Mouse (Mus musculus) embryonic facial prominence, embryonic 11.5 days (tissue): ENCODE measurements around the gene Fsip1. TPM values are rescaled to one million over a fixed set of nuclear protein-coding genes. Genes with fewer than 3 reads are reported as not detected.
"Not testable (repeated sequence)": the region's sequence is repeated elsewhere in the genome, so short reads cannot be mapped to it uniquely, and the experiment has no call there.

Experiments used
- ATAC-seq: fragments of 200-750 bp; cut with Nextera tagmentation; replicated peaks from 2 replicates; pipeline ENCODE4 v1.8.0; 2017; ENCODE audit warnings: low read depth; ENCODE audit not compliant: insufficient number of reproducible peaks, low FRiP score, low TSS enrichment
- DNase-seq: peaks from one replicate; pipeline ENCODE4 v3.0.0-alpha.2; 2015; ENCODE audit warnings: low spot score
- H3K27ac ChIP-seq: fragments of 300-500 bp; sonication (generic); replicated peaks from 2 replicates; pipeline ENCODE4 v1.5.1; 2014; ENCODE audit warnings: mild to moderate bottlenecking, low read depth, low read length, control low read depth
- H3K27me3 ChIP-seq: fragments of 300-500 bp; sonication (generic); 2 replicates; pipeline ENCODE4 v1.6.1; 2014; ENCODE audit warnings: mild to moderate bottlenecking, low read length, moderate library complexity, mixed read lengths; ENCODE audit not compliant: control insufficient read depth, insufficient read depth
- H3K36me3 ChIP-seq: fragments of 300-500 bp; sonication (generic); replicated peaks from 2 replicates; pipeline ENCODE4 v1.6.1; 2014; ENCODE audit warnings: low read depth, mild to moderate bottlenecking, low read length, moderate library complexity, mixed read lengths; ENCODE audit not compliant: control insufficient read depth, insufficient read depth
- H3K4me1 ChIP-seq: fragments of 300-500 bp; sonication (generic); 2 replicates; pipeline ENCODE4 v1.6.1; 2014; ENCODE audit warnings: low read length, mixed read lengths; ENCODE audit not compliant: control insufficient read depth, insufficient read depth
- H3K4me2 ChIP-seq: fragments of 300-500 bp; sonication (generic); 2 replicates; pipeline ENCODE4 v1.6.1; 2014; ENCODE audit warnings: low read depth, mild to moderate bottlenecking, control low read depth, low read length, moderate library complexity
- H3K4me3 ChIP-seq: fragments of 300-500 bp; sonication (generic); 2 replicates; pipeline ENCODE4 v1.5.1; 2014; ENCODE audit warnings: low read depth, low read length, control low read depth
- H3K9ac ChIP-seq: fragments of 300-500 bp; sonication (generic); replicated peaks from 2 replicates; pipeline ENCODE4 v1.6.1; 2014; ENCODE audit warnings: mild to moderate bottlenecking, control low read depth, low read length
- H3K9me3 ChIP-seq: fragments of 300-500 bp; sonication (generic); replicated peaks from 2 replicates; pipeline ENCODE4 v1.6.1; 2016; ENCODE audit warnings: mild to moderate bottlenecking, low read length, inconsistent platforms, mixed read lengths; ENCODE audit not compliant: control insufficient read depth
- WGBS: fragments of 180-500 bp; shearing (Covaris S2); extraction: QIAGEN DNeasy Blood & Tissue Kit; methylation state at CpG from one replicate; pipeline ENCODE4 v1.1.7; 2014; 5-methylcytosine and 5-hydroxymethylcytosine counted together
- polyA plus RNA-seq: library from polyadenylated mRNA; unstranded; fragments of >200 nt; fragmentation: Nextera tagmentation; extraction: Ambion mirVana; gene quantifications from 2 replicates; pipeline ENCODE4 v1.2.1, GENCODE M21; 2014

Gene Fsip1
- polyA plus RNA-seq, 1 experiment from 2014 or later: 2.3 TPM

DNA sequence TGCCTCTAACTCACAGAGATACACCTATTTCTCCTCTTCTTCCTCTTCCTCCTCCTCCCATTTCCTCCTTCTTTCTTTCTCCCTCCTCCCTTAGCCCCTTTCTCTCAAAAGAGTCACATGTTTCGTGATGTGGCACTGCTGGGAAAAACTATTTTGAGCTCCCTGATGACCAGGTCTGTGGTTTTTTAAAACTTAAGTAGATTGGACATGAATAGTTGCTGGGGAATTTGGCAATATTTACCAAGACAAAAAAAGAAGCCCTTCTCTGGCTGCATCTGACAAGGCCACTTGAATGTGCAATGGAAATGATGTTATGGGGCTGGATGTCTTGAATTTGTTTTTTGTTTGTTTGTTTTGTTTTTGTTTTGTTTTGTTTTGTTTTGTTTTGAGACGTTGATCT is 41.2 kb upstream of the Fsip1 start:
- ATAC-seq (no peak), DNase-seq (no peak)
- Histone ChIP-seq H3K4me2 (no peak overlapping the region), H3K4me1 (no peaks in the 10 kb centered on the region), H3K27me3 (no peaks in the 10 kb centered on the region), H3K9ac (no peak overlapping the region), H3K27ac (no peak overlapping the region), H3K36me3 (no peaks in the 10 kb centered on the region), H3K4me3 (no peak overlapping the region), H3K9me3 (no peaks in the 10 kb centered on the region)
- 73% methylated on average over 2 of the region's 2 CpGs for WGBS

DNA sequence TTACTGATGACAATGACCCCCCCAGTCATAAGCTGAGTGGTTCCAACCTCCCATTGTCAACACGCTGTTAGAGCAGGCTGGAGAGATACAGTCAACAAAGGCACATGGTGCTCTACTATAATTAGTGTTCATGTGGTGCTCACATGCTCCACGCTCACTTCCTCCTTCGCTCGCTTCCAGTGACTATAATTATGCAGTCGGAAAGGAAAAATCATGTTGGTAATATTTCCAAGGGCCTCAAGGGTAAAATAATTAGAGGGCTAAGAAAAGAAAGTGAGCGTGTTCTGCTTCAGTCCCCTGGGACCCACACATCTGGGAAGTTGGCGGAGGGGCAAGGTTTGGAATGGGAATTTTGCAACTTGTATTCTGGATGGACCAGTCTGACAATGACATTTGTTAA is 38.7 kb upstream of the Fsip1 start:
- no peak overlapping the region for H3K4me2 ChIP-seq
- DNase-seq (no peak), ATAC-seq (no peak)
- H3K4me3 ChIP-seq: no peak overlapping the region
- H3K4me1 ChIP-seq: no peaks in the 10 kb centered on the region
- H3K27me3 ChIP-seq: no peaks in the 10 kb centered on the region
- no peaks in the 10 kb centered on the region for H3K36me3 ChIP-seq
- no peaks in the 10 kb centered on the region for H3K9me3 ChIP-seq
- no peak overlapping the region for H3K9ac ChIP-seq
- WGBS: 66% methylated on average over 7 of the region's 7 CpGs
- H3K27ac ChIP-seq: no peak overlapping the region

DNA sequence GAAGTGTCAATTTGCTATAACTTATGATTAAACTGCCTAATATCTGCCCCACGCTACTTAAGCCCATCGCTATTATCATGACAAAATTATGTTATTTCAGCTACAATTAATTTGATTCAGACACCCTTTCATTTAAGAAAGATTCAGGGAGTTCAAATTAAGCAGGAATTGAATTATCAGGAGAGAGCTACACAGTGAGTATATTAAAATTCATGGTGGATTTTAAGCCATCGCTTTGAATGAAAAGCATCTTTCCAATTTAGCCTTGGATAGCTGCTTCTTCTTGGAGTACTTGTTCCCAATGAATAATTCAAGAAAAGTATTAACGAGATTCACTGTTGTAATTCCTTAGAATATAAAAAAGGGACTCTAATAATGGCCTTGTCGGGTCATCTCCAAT is 36.8 kb upstream of the Fsip1 start:
- Histone ChIP-seq H3K27me3 (no peaks in the 10 kb centered on the region), H3K27ac (no peak overlapping the region), H3K36me3 (no peaks in the 10 kb centered on the region), H3K9me3 (no peaks in the 10 kb centered on the region), H3K4me3 (no peak overlapping the region), H3K4me1 (no peaks in the 10 kb centered on the region), H3K4me2 (no peak overlapping the region), H3K9ac (no peak overlapping the region)
- DNase-seq: no peak
- 82% methylated on average over 5 of the region's 5 CpGs for WGBS
- no peak for ATAC-seq

DNA sequence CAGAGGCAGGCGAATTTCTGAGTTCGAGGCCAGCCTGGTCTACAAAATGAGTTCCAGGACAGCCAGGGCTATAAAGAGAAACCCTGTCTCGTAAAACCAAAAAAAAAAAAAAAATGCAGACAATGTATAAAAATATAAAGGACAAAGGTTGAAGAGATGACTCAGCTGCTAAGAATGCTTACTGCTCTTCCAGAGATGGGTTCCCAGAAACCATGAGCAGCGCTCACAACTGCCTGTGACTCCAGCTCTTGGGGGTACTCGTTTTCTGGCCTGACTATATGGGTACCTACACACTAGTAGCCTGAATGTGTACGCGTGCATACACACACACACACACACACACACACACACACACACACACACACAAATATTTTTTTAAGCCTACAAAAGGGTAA is 32.3 kb upstream of the Fsip1 start:
- H3K4me2 ChIP-seq, H3K27me3 ChIP-seq, H3K36me3 ChIP-seq, DNase-seq, H3K4me1 ChIP-seq, H3K9me3 ChIP-seq, H3K9ac ChIP-seq, H3K27ac ChIP-seq, H3K4me3 ChIP-seq, ATAC-seq: not testable (repeated sequence)
- 90% methylated on average over 7 of the region's 7 CpGs for WGBS

DNA sequence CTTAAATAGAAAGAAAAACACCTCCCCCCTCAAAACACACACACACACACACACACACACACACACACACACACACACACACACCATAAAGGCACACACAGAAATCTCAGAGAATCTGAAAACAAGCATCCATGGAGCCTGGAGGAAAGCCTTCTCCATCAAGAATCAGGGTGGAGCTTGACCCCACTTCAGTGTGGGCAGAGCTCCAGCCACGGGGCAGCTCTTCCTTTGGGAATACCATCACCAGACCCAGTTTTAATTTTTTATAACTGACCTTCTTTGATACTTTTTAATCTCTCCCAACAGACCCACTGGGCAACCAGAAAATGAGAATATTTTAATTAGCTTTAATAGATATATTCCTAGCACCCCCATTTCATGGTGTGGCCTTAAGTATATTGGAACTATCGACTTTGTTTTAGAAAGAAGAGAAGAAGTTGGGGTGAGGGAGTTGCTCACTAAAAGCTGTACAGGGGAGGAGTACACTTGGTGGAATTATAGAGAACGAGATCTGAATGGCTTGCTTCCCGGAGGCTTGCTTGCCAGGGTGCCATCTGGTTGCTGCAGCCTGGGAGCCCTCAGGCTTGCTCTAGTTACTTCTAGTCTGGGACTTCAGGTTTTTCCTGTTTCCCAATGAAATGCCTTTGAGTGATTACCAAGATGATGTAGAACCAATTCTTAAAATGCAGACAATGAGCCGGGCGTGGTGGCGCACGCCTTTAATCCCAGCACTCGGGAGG is 31.7 kb upstream of the Fsip1 start:
- Histone ChIP-seq H3K27ac (no peak overlapping the region), H3K9ac (no peak overlapping the region), H3K9me3 (no peaks in the 10 kb centered on the region), H3K4me2 (no peak overlapping the region), H3K27me3 (no peaks in the 10 kb centered on the region), H3K4me3 (no peak overlapping the region), H3K36me3 (no peaks in the 10 kb centered on the region), H3K4me1 (no peaks in the 10 kb centered on the region)
- DNase-seq (no peak), ATAC-seq (no peak)
- 87% methylated on average over 9 of the region's 9 CpGs for WGBS

DNA sequence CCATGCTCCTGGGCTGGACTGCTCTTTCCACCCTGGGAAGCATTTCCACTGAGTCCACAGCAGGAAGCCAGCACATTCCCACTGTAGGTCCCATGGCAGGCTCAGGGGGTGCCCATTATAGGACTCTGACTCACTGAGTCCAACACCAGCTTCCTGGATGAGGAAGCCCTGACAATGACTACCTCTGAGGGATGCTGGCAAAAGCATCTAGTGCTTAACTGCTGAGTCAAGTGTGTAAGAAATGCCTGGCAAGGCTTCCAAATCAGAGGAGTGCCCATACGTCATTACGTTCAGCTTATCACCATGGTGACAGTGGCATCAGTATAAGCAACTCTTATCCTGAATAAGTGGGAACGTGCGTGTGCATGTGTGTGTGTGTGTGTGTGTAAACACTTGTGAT is 30.9 kb upstream of the Fsip1 start:
- no peaks in the 10 kb centered on the region for H3K9me3 ChIP-seq
- H3K9ac ChIP-seq: no peak overlapping the region; the same call in 1 of the 2 replicates
- 89% methylated on average over 4 of the region's 4 CpGs for WGBS
- no peaks in the 10 kb centered on the region for H3K36me3 ChIP-seq
- H3K4me1 ChIP-seq: no peaks in the 10 kb centered on the region
- no peaks in the 10 kb centered on the region for H3K27me3 ChIP-seq
- no peak overlapping the region for H3K4me2 ChIP-seq
- no peak overlapping the region for H3K4me3 ChIP-seq
- no peak overlapping the region for H3K27ac ChIP-seq
- no peak for DNase-seq
- ATAC-seq: no peak

DNA sequence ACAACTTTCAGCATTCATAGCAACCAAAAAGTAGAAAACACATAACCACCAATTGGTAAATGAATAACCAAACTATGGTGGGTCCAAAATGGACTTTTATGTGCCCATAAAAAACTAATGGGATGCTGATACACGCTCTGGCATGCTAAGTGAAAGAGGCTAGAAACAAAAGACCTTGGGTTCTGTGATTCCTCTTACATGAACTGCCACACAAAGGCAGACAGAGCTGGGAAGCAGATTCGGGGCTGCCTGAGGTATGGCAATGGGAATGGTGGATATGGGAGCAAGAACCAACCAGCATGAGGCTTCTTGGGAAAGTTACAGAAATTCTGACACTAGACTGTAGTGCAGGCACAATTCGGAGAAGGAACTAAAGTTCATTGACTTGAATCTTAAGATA is 25.7 kb upstream of the Fsip1 start:
- Histone ChIP-seq H3K36me3 (no peaks in the 10 kb centered on the region), H3K4me1 (no peaks in the 10 kb centered on the region), H3K27me3 (no peaks in the 10 kb centered on the region), H3K4me3 (no peak overlapping the region), H3K9ac (no peak overlapping the region), H3K9me3 (no peaks in the 10 kb centered on the region), H3K27ac (no peak overlapping the region), H3K4me2 (no peak overlapping the region)
- WGBS: 89% methylated on average over 3 of the region's 3 CpGs
- DNase-seq (no peak), ATAC-seq (no peak)

DNA sequence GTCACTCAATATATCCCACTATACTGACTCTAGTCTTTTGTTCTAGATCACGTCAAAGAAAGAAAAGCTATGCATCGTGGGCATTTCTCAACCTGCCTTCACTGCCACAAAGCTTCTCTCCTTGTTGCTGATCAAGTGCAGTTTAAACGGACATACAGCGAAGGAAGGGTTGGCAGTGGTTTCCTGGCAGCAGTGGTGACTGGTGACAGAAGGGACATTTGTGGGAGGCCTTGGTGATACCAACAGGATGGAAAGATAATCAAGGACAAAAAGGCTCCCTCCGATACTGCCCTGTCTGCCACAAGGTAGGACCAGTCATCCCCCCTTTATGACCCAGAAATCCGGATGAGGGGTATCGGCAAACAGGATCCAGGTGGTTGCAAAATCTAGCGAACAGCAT is 21.5 kb upstream of the Fsip1 start:
- H3K9me3 ChIP-seq: no peaks in the 10 kb centered on the region
- H3K27me3 ChIP-seq: no peaks in the 10 kb centered on the region
- no peak overlapping the region for H3K9ac ChIP-seq
- H3K4me2 ChIP-seq: no peak overlapping the region
- no peak for DNase-seq
- H3K4me3 ChIP-seq: no peak overlapping the region
- ATAC-seq: no peak
- 84% methylated on average over 8 of the region's 8 CpGs for WGBS
- no peaks in the 10 kb centered on the region for H3K36me3 ChIP-seq
- no peaks in the 10 kb centered on the region for H3K4me1 ChIP-seq
- H3K27ac ChIP-seq: no peak overlapping the region
